Comparison of ENCODE assay signal across 8 mouse cellular contexts in the genomic region with DNA sequence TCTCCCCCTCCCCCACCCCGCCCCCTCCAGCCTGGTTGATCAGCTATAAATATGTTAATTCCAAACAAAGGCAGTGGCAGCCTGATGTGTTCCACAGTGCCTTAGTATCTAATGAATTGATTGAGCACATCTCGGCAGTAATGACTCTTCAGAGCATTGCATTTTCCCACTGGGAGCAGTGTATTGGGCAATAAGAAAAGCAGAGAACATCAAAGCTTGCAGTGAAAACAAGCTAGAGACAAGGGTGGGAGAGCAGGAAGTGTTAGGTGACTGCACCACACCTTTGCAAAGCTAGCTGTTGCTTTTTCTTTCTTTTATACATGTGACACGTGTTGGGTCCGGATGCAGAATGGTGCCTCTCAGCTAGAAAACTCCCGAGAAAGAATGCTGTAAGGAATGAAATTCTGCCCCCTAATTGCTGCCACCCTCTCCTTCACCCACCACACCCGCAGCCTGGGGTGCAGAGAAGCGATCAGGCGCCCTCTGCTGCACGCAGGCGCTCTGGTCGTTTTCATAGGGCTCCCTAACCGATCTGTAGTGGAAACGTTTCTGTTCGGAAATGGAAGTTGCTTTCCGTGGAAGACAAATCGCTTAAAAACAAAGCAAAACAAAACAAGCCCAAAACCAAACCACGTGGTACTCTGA. TPM values are rescaled to one million over a fixed set of nuclear protein-coding genes. Genes with fewer than 3 reads are reported as not detected.
DNase-seq lines count a peak whose midpoint lies in the region; ATAC-seq and TF ChIP-seq lines count a peak whose summit lies in the region.

No protein-coding gene starts in this region.

- TF ChIP-seq POLR2A in ES-Bruce4 (IDR thresholded peaks at IDR 0.05; ENCODE audit: insufficient read depth, low read length): no peak

- DNase-seq in gastrocnemius, adult 2 months: peak; percentile 37
- DNase-seq in gastrocnemius, postnatal 36 days: no peak
- DNase-seq in hindbrain, postnatal 0 days (ENCODE audit: low spot score): peak; percentile 79
- peak; percentile 63 for DNase-seq in thymus, postnatal 0 days (ENCODE audit: low spot score)

- no peak for TF ChIP-seq EP300 in ES-Bruce4 (IDR thresholded peaks at IDR 0.05; ENCODE audit: insufficient read depth, low read depth, low read length)

- H3K27ac ChIP-seq in gastrocnemius, adult 2 months: no peak overlapping the region
- no peak overlapping the region for H3K27ac ChIP-seq in ES-Bruce4 (ENCODE audit: insufficient read depth, low read length)
- no peak overlapping the region for H3K27ac ChIP-seq in embryonic facial prominence, embryonic 13.5 days
- no peak overlapping the region for H3K27ac ChIP-seq in hindbrain, postnatal 0 days
- no peak overlapping the region for H3K27ac ChIP-seq in limb, embryonic 12.5 days
- H3K27ac ChIP-seq in midbrain, embryonic 15.5 days: peak overlapping the region; percentile 7; the same call in 1 of the 2 replicates

- H3K4me2 ChIP-seq in embryonic facial prominence, embryonic 13.5 days: peak overlapping the region; percentile 39
- H3K4me2 ChIP-seq in hindbrain, postnatal 0 days (ENCODE audit: low read depth, low read length): peak overlapping the region; percentile 38
- H3K4me2 ChIP-seq in limb, embryonic 12.5 days: peak overlapping the region; percentile 50
- peak overlapping the region; percentile 27 for H3K4me2 ChIP-seq in midbrain, embryonic 15.5 days

- peak; percentile 55 for TF ChIP-seq CTCF in gastrocnemius, adult 2 months (IDR thresholded peaks at IDR 0.05)
- TF ChIP-seq CTCF in ES-Bruce4 (IDR thresholded peaks at IDR 0.05; ENCODE audit: low read depth, low read length): peak; percentile 73
- TF ChIP-seq CTCF in hindbrain, postnatal 0 days (IDR thresholded peaks at IDR 0.05; ENCODE audit: low read depth): peak; percentile 81

- 9% methylated on average over 17 of the region's 17 CpGs for WGBS in embryonic facial prominence, embryonic 13.5 days
- 6% methylated on average over 17 of the region's 17 CpGs for WGBS in hindbrain, postnatal 0 days
- 4% methylated on average over 17 of the region's 17 CpGs for WGBS in limb, embryonic 12.5 days
- WGBS in midbrain, embryonic 15.5 days: 6% methylated on average over 17 of the region's 17 CpGs

- peak overlapping the region; percentile 51 for H3K4me3 ChIP-seq in gastrocnemius, adult 2 months
- H3K4me3 ChIP-seq in ES-Bruce4 (ENCODE audit: low read depth, low read length): no peak overlapping the region
- H3K4me3 ChIP-seq in embryonic facial prominence, embryonic 13.5 days: peak overlapping the region; percentile 5; the same call in 1 of the 2 replicates
- H3K4me3 ChIP-seq in hindbrain, postnatal 0 days (ENCODE audit: low read length): no peak overlapping the region
- H3K4me3 ChIP-seq in limb, embryonic 12.5 days (replicated peaks): peak overlapping the region; percentile 7; the same call in 1 of the 2 replicates
- H3K4me3 ChIP-seq in midbrain, embryonic 15.5 days: no peak overlapping the region

- H3K9me3 ChIP-seq in ES-Bruce4 (replicated peaks; ENCODE audit: control insufficient read depth, insufficient read depth, low read length, poor library complexity, severe bottlenecking): no peaks in the 10 kb centered on the region
- H3K9me3 ChIP-seq in embryonic facial prominence, embryonic 13.5 days: no peaks in the 10 kb centered on the region
- H3K9me3 ChIP-seq in hindbrain, postnatal 0 days (ENCODE audit: low read length): no peaks in the 10 kb centered on the region
- H3K9me3 ChIP-seq in limb, embryonic 12.5 days: no peaks in the 10 kb centered on the region
- no peaks in the 10 kb centered on the region for H3K9me3 ChIP-seq in midbrain, embryonic 15.5 days

- intact Hi-C loops in gastrocnemius, adult 2 months (cut with DNase I): loop anchor here (2.0 kb wide), 1 partner anchor 100 kb away; no protein-coding TSS in a partner anchor
- intact Hi-C loops in gastrocnemius, postnatal 36 days (cut with DNase I): loop anchor here (5.0 kb wide), 1 partner anchor 101 kb away; no protein-coding TSS in a partner anchor

- H3K36me3 ChIP-seq in ES-Bruce4 (ENCODE audit: control insufficient read depth, insufficient read depth, low read length, poor library complexity, severe bottlenecking): no peaks in the 10 kb centered on the region
- no peaks in the 10 kb centered on the region for H3K36me3 ChIP-seq in embryonic facial prominence, embryonic 13.5 days
- H3K36me3 ChIP-seq in hindbrain, postnatal 0 days (ENCODE audit: insufficient read depth, low read length): no peaks in the 10 kb centered on the region
- no peaks in the 10 kb centered on the region for H3K36me3 ChIP-seq in limb, embryonic 12.5 days
- no peaks in the 10 kb centered on the region for H3K36me3 ChIP-seq in midbrain, embryonic 15.5 days (replicated peaks)

- no peaks in the 10 kb centered on the region for H3K27me3 ChIP-seq in ES-Bruce4 (ENCODE audit: control insufficient read depth, insufficient read depth, low read length, poor library complexity, severe bottlenecking)
- H3K27me3 ChIP-seq in embryonic facial prominence, embryonic 13.5 days: no peaks in the 10 kb centered on the region
- no peaks in the 10 kb centered on the region for H3K27me3 ChIP-seq in hindbrain, postnatal 0 days (ENCODE audit: insufficient read depth, low read length)
- peaks cover 4% of the 10 kb centered on the region; the same call in 1 of the 2 replicates for H3K27me3 ChIP-seq in limb, embryonic 12.5 days
- H3K27me3 ChIP-seq in midbrain, embryonic 15.5 days (replicated peaks): no peaks in the 10 kb centered on the region; the same call in 1 of the 2 replicates

- ATAC-seq in embryonic facial prominence, embryonic 13.5 days (ENCODE audit: insufficient number of reproducible peaks, insufficient read depth, low FRiP score, low TSS enrichment, low read depth): no peak
- peak; percentile 41 for ATAC-seq in hindbrain, postnatal 0 days
- ATAC-seq in limb, embryonic 12.5 days (ENCODE audit: insufficient number of reproducible peaks, insufficient read depth, low FRiP score, low TSS enrichment, low read depth): 0 out of 2 replicates have a peak, but pooled peaks have one; percentile 39
- ATAC-seq in midbrain, embryonic 15.5 days (replicated peaks): peak; percentile 34; the same call in 1 of the 2 replicates

- no peak overlapping the region for H3K9ac ChIP-seq in ES-Bruce4 (ENCODE audit: low read depth, poor library complexity, severe bottlenecking)
- no peak overlapping the region for H3K9ac ChIP-seq in embryonic facial prominence, embryonic 13.5 days
- H3K9ac ChIP-seq in hindbrain, postnatal 0 days (replicated peaks; ENCODE audit: low read length): no peak overlapping the region
- no peak overlapping the region for H3K9ac ChIP-seq in limb, embryonic 12.5 days (replicated peaks)
- H3K9ac ChIP-seq in midbrain, embryonic 15.5 days: no peak overlapping the region

- peaks cover 3% of the 10 kb centered on the region for H3K4me1 ChIP-seq in ES-Bruce4 (ENCODE audit: control insufficient read depth, insufficient read depth, low read length)
- peaks cover 22% of the 10 kb centered on the region for H3K4me1 ChIP-seq in embryonic facial prominence, embryonic 13.5 days
- H3K4me1 ChIP-seq in hindbrain, postnatal 0 days (ENCODE audit: insufficient read depth, low read length): 0 out of 2 replicates have a peak, but pooled peaks cover 4% of the 10 kb centered on the region
- H3K4me1 ChIP-seq in limb, embryonic 12.5 days (replicated peaks): peaks cover 23% of the 10 kb centered on the region
- H3K4me1 ChIP-seq in midbrain, embryonic 15.5 days: peaks cover 55% of the 10 kb centered on the region

RNA-seq across cellular contexts. Expression of a gene that starts 38.8 kb away (rescaled TPM):
- total RNA-seq in gastrocnemius, adult 2 months (2021): not detected
- total RNA-seq in gastrocnemius, postnatal 36 days (2021): not detected
- 0.12 TPM in 1 of 2 replicates, not detected in the other for polyA plus RNA-seq in ES-Bruce4 (2011; ENCODE audit: insufficient read depth, insufficient read length, low read depth, missing spikeins)
- 0.10 and 0.15 TPM in 2 replicates for polyA plus RNA-seq in embryonic facial prominence, embryonic 13.5 days (2015; fragmentation: Nextera tagmentation; extraction: Ambion mirVana)
- total RNA-seq in hindbrain, postnatal 0 days (2014; rRNA removed): 0.40 and 0.89 TPM in 2 replicates
- polyA plus RNA-seq in hindbrain, postnatal 0 days (2015; fragmentation: Nextera tagmentation; extraction: Ambion mirVana): 1.5 and 1.8 TPM in 2 replicates
- polyA plus RNA-seq in limb, embryonic 12.5 days (2016; fragmentation: Nextera tagmentation; extraction: Ambion mirVana): 0.35 and 0.45 TPM in 2 replicates
- polyA plus RNA-seq in midbrain, embryonic 15.5 days (2015; fragmentation: Nextera tagmentation; extraction: Ambion mirVana): 0.97 and 1.5 TPM in 2 replicates
- polyA plus RNA-seq in thymus, postnatal 0 days (2015; fragmentation: Nextera tagmentation; extraction: Ambion mirVana): 0.08 TPM in 1 of 2 replicates, not detected in the other

Comparison
In these comparisons a context has a peak if more than half of its experiments do, and no peak if none do; other contexts are left out.
1. DNase-seq: peak in gastrocnemius, adult 2 months (single experiment), hindbrain, postnatal 0 days (single experiment) and thymus, postnatal 0 days (single experiment); none in gastrocnemius, postnatal 36 days (0 of 2).
2. H3K4me3 ChIP-seq: peak in gastrocnemius, adult 2 months (single experiment), embryonic facial prominence, embryonic 13.5 days (single experiment) and limb, embryonic 12.5 days (single experiment); none in ES-Bruce4 (single experiment), hindbrain, postnatal 0 days (single experiment) and midbrain, embryonic 15.5 days (single experiment).
3. Peak in every context shown above with its lines, with median percentiles within 50 percentile points of each other: CTCF ChIP-seq and H3K4me2 ChIP-seq.